Comparison of ENCODE assay signal across 8 mouse cellular contexts in genomic region chr3:65957271-65958101, GRCm38 (mm10). TPM values are rescaled to one million over a fixed set of nuclear protein-coding genes. Genes with fewer than 3 reads are reported as not detected.
DNase-seq lines count a peak whose midpoint lies in the region; ATAC-seq lines count a peak whose summit lies in the region.

No protein-coding gene starts in this region.

- ATAC-seq in embryonic facial prominence, embryonic 11.5 days (replicated peaks; ENCODE audit: insufficient number of reproducible peaks, low FRiP score, low TSS enrichment, low read depth) = peak; percentile 76
- ATAC-seq in limb, embryonic 15.5 days (ENCODE audit: insufficient number of reproducible peaks, low FRiP score, low TSS enrichment, low read depth) = peak; percentile 48; the same call in 1 of the 2 replicates
- peak; percentile 90 for ATAC-seq in midbrain, embryonic 16.5 days

- H3K9me3 ChIP-seq in embryonic facial prominence, embryonic 11.5 days (replicated peaks; ENCODE audit: control insufficient read depth, low read length) = no peaks in the 10 kb centered on the region
- H3K9me3 ChIP-seq in limb, embryonic 15.5 days = no peaks in the 10 kb centered on the region
- no peaks in the 10 kb centered on the region for H3K9me3 ChIP-seq in midbrain, embryonic 16.5 days (replicated peaks; ENCODE audit: control insufficient read depth, low read length, poor library complexity, severe bottlenecking)

- H3K4me2 ChIP-seq in embryonic facial prominence, embryonic 11.5 days (ENCODE audit: low read depth, low read length) = peak overlapping the region; percentile 71
- H3K4me2 ChIP-seq in limb, embryonic 15.5 days = peak overlapping the region; percentile 72
- H3K4me2 ChIP-seq in midbrain, embryonic 16.5 days (ENCODE audit: low read length) = peak overlapping the region; percentile 96

- H3K36me3 ChIP-seq in embryonic facial prominence, embryonic 11.5 days (replicated peaks; ENCODE audit: control insufficient read depth, insufficient read depth, low read depth, low read length) = no peaks in the 10 kb centered on the region
- peaks cover 16% of the 10 kb centered on the region; the same call in 1 of the 2 replicates for H3K36me3 ChIP-seq in limb, embryonic 15.5 days
- peaks cover 6% of the 10 kb centered on the region; the same call in 1 of the 2 replicates for H3K36me3 ChIP-seq in midbrain, embryonic 16.5 days (ENCODE audit: control insufficient read depth, insufficient read depth, low read length)

- H3K4me1 ChIP-seq in embryonic facial prominence, embryonic 11.5 days (ENCODE audit: control insufficient read depth, insufficient read depth, low read length) = peaks cover 4% of the 10 kb centered on the region; the same call in 1 of the 2 replicates
- peaks cover 26% of the 10 kb centered on the region for H3K4me1 ChIP-seq in limb, embryonic 15.5 days
- peaks cover 40% of the 10 kb centered on the region for H3K4me1 ChIP-seq in midbrain, embryonic 16.5 days (ENCODE audit: control insufficient read depth, insufficient read depth, low read length)

- H3K9ac ChIP-seq in embryonic facial prominence, embryonic 11.5 days (replicated peaks; ENCODE audit: low read length) = peak overlapping the region; percentile 94
- H3K9ac ChIP-seq in limb, embryonic 15.5 days = peak overlapping the region; percentile 98
- peak overlapping the region; percentile 96 for H3K9ac ChIP-seq in midbrain, embryonic 16.5 days (ENCODE audit: low read depth, low read length)

- under 1% methylated on average over 64 of the region's 94 CpGs for WGBS in embryonic facial prominence, embryonic 11.5 days
- WGBS in limb, embryonic 15.5 days = under 1% methylated on average over 89 of the region's 94 CpGs
- WGBS in midbrain, embryonic 16.5 days = under 1% methylated on average over 78 of the region's 94 CpGs

- DNase-seq in 3134 (ENCODE audit: extremely low read depth, insufficient read length, low spot score) = peak; percentile 68
- DNase-seq in adrenal gland, adult 8-10 months = peak; percentile 42
- peak; percentile 76 for DNase-seq in embryonic facial prominence, embryonic 11.5 days (ENCODE audit: low spot score)
- peak; percentile 68 to 80 for DNase-seq in heart, adult 18-20 months
- peak; percentile 69 for DNase-seq in kidney, adult 18-20 months
- peak; percentile 38 to 58 for DNase-seq in spleen, postnatal 14 days (ENCODE audit: low spot score in 2 of 2)

- H3K27ac ChIP-seq in embryonic facial prominence, embryonic 11.5 days (replicated peaks; ENCODE audit: low read depth, low read length) = peak overlapping the region; percentile 96
- H3K27ac ChIP-seq in limb, embryonic 15.5 days = peak overlapping the region; percentile 100
- H3K27ac ChIP-seq in midbrain, embryonic 16.5 days (ENCODE audit: low read length) = peak overlapping the region; percentile 98

- H3K4me3 ChIP-seq in embryonic facial prominence, embryonic 11.5 days (ENCODE audit: low read depth, low read length) = peak overlapping the region; percentile 82
- H3K4me3 ChIP-seq in limb, embryonic 15.5 days = peak overlapping the region; percentile 92
- H3K4me3 ChIP-seq in midbrain, embryonic 16.5 days (ENCODE audit: low read depth, low read length) = peak overlapping the region; percentile 78

- no peaks in the 10 kb centered on the region for H3K27me3 ChIP-seq in embryonic facial prominence, embryonic 11.5 days (ENCODE audit: control insufficient read depth, insufficient read depth, low read length)
- no peaks in the 10 kb centered on the region for H3K27me3 ChIP-seq in limb, embryonic 15.5 days
- H3K27me3 ChIP-seq in midbrain, embryonic 16.5 days (ENCODE audit: control insufficient read depth, insufficient read depth, low read depth, low read length) = no peaks in the 10 kb centered on the region

RNA-seq across cellular contexts. Expression of gene Ccnl1, which starts 0.6 kb away (rescaled TPM):
- total RNA-seq in adrenal gland, adult 8-10 months (2022) = 10 to 100 TPM; 53.2 to 91.9 (median 84.1) TPM
- 116 and 125 TPM in 2 replicates for polyA plus RNA-seq in embryonic facial prominence, embryonic 11.5 days (2014; fragmentation: Nextera tagmentation; extraction: Ambion mirVana)
- 10 to 100 TPM; 14.7 to 20.8 TPM for total RNA-seq in heart, adult 18-20 months (2021)
- polyA plus RNA-seq in limb, embryonic 15.5 days (2015; fragmentation: Nextera tagmentation; extraction: Ambion mirVana) = 101 and 110 TPM in 2 replicates
- 64.7 and 73.2 TPM in 2 replicates for polyA plus RNA-seq in midbrain, embryonic 16.5 days (2015; fragmentation: Nextera tagmentation; extraction: Ambion mirVana)

Comparison
In these comparisons a context has a peak if more than half of its experiments do, and no peak if none do; other contexts are left out.
1. Peak in every context shown above with its lines: DNase-seq, ATAC-seq, H3K4me3 ChIP-seq and H3K27ac ChIP-seq.